Mouse (Mus musculus): ENCODE results near the gene Usp12. TPM values are rescaled to one million over a fixed set of nuclear protein-coding genes. Genes with fewer than 3 reads are reported as not detected.

Gene Usp12
- 10 to 100 TPM; 16.8 to 17.2 TPM for total RNA-seq (2021)
- polyA plus RNA-seq (2012; rRNA removed): 6.0 and 12.4 TPM in 2 replicates
- long read RNA-seq, full-length matches to known transcripts: 5 of 10 reads
- long read RNA-seq, partial matches to known transcripts: 3 of 10 reads
- long read RNA-seq, other reads (novel, unspliced or antisense): 2 of 10 reads

- H3K4me1 ChIP-seq (ENCODE audit: control insufficient read depth, insufficient read depth, low read length): peaks cover 11% of the 10 kb centered on the region
- under 1% methylated on average over 36 of the region's 51 CpGs for WGBS
- H3K9ac ChIP-seq (ENCODE audit: low read depth, low read length): peak within 1 kb of the TSS; percentile 86
- H3K27ac ChIP-seq: peak within 1 kb of the TSS; percentile 82
- H3K27me3 ChIP-seq (ENCODE audit: control insufficient read depth, insufficient read depth, low read length): no peaks in the 10 kb centered on the region
- peak within 1 kb of the TSS; percentile 66 for H3K4me3 ChIP-seq
- peak; percentile 52; the same call in 1 of the 2 replicates for TF ChIP-seq EP300 (IDR thresholded peaks at IDR 0.05; ENCODE audit: insufficient read depth, low read depth, low read length)
- TF ChIP-seq POLR2A (IDR thresholded peaks at IDR 0.05; ENCODE audit: insufficient read depth, low read depth, low read length): no peak
- H3K36me3 ChIP-seq (ENCODE audit: control insufficient read depth, insufficient read depth, low read length): no peaks in the 10 kb centered on the region
- DNase-seq: peak; percentile 99 to 100
- intact Hi-C loops (cut with DNase I): loop anchor here (2.0 to 5.0 kb wide), 3 partner anchors 24 to 63 kb away; partner anchors contain the start of gene Rpl21
- H3K79me2 ChIP-seq (replicated peaks; ENCODE audit: control insufficient read depth, insufficient read depth, low read length): peaks cover 6% of the 10 kb centered on the region
Observed at GRCm38 (mm10) chr5:146794853-146795252, at the start of gene Usp12. Usp12 (minus strand) TSS chr5:146795006.

- intact Hi-C loops (cut with DNase I): loop anchor here (2.0 to 10.0 kb wide), 2 partner anchors 120 to 138 kb away; partner anchors contain the start of gene Mtif3
- 24% methylated on average over 6 of the region's 6 CpGs for WGBS
Observed at GRCm38 (mm10) chr5:146844301-146844941, 49.6 kb upstream of the Usp12 start.

GRCm38 (mm10) chr5:146841996-146842395 lies 47.2 kb upstream of the Usp12 start:
- H3K36me3 ChIP-seq (ENCODE audit: control insufficient read depth, insufficient read depth, low read length): no peaks in the 10 kb centered on the region; the same call in 1 of the 2 replicates
- H3K27ac ChIP-seq: no peak overlapping the region
- no peak for DNase-seq
- no peaks in the 10 kb centered on the region for H3K79me2 ChIP-seq (replicated peaks; ENCODE audit: control insufficient read depth, insufficient read depth, low read length)
- 72% methylated on average over 4 of the region's 4 CpGs for WGBS
- TF ChIP-seq POLR2A (IDR thresholded peaks at IDR 0.05; ENCODE audit: insufficient read depth, low read depth, low read length) (no peak), EP300 (IDR thresholded peaks at IDR 0.05; ENCODE audit: insufficient read depth, low read depth, low read length) (no peak), CTCF (IDR thresholded peaks at IDR 0.05) (no peak)
- peaks cover 5% of the 10 kb centered on the region for H3K4me1 ChIP-seq (ENCODE audit: control insufficient read depth, insufficient read depth, low read length)
- H3K27me3 ChIP-seq (ENCODE audit: control insufficient read depth, insufficient read depth, low read length): no peaks in the 10 kb centered on the region
- H3K9ac ChIP-seq (ENCODE audit: low read depth, low read length): no peak overlapping the region
- intact Hi-C loops (cut with DNase I): loop anchor here (10.0 kb wide), 1 partner anchor 123 kb away; the partner anchor contains the start of gene Mtif3
- H3K4me3 ChIP-seq: no peak overlapping the region

More at GRCm38 (mm10) chr5:146844301-146844941, 49.6 kb upstream of the Usp12 start:
- no peak for DNase-seq
- H3K79me2 ChIP-seq (replicated peaks; ENCODE audit: control insufficient read depth, insufficient read depth, low read length): no peaks in the 10 kb centered on the region
- peaks cover 5% of the 10 kb centered on the region for H3K4me1 ChIP-seq (ENCODE audit: control insufficient read depth, insufficient read depth, low read length)
- peak overlapping the region; percentile 65 for H3K27ac ChIP-seq
- no peaks in the 10 kb centered on the region for H3K27me3 ChIP-seq (ENCODE audit: control insufficient read depth, insufficient read depth, low read length)
- H3K9ac ChIP-seq (ENCODE audit: low read depth, low read length): peak overlapping the region; percentile 49
- peak; percentile 60 for TF ChIP-seq CTCF (IDR thresholded peaks at IDR 0.05)
- TF ChIP-seq EP300 (IDR thresholded peaks at IDR 0.05; ENCODE audit: insufficient read depth, low read depth, low read length): no peak
- no peak for TF ChIP-seq POLR2A (IDR thresholded peaks at IDR 0.05; ENCODE audit: insufficient read depth, low read depth, low read length)
- H3K4me3 ChIP-seq: peak overlapping the region; percentile 58
- H3K36me3 ChIP-seq (ENCODE audit: control insufficient read depth, insufficient read depth, low read length): no peaks in the 10 kb centered on the region

GRCm38 (mm10) chr5:146841301-146841700 lies 46.5 kb upstream of the Usp12 start:
- no peak overlapping the region for H3K9ac ChIP-seq (ENCODE audit: low read depth, low read length)
- no peaks in the 10 kb centered on the region for H3K27me3 ChIP-seq (ENCODE audit: control insufficient read depth, insufficient read depth, low read length)
- 81% methylated on average over 5 of the region's 5 CpGs for WGBS
- no peaks in the 10 kb centered on the region for H3K79me2 ChIP-seq (replicated peaks; ENCODE audit: control insufficient read depth, insufficient read depth, low read length)
- H3K27ac ChIP-seq: no peak overlapping the region
- H3K4me1 ChIP-seq (ENCODE audit: control insufficient read depth, insufficient read depth, low read length): peaks cover 5% of the 10 kb centered on the region
- DNase-seq: no peak
- no peak overlapping the region for H3K4me3 ChIP-seq
- intact Hi-C loops (cut with DNase I): loop anchor here (10.0 kb wide), 1 partner anchor 124 kb away; the partner anchor contains the start of gene Mtif3
- TF ChIP-seq EP300 (IDR thresholded peaks at IDR 0.05; ENCODE audit: insufficient read depth, low read depth, low read length): no peak
- peaks cover under 1% of the 10 kb centered on the region; the same call in 1 of the 2 replicates for H3K36me3 ChIP-seq (ENCODE audit: control insufficient read depth, insufficient read depth, low read length)

- H3K36me3 ChIP-seq (ENCODE audit: control insufficient read depth, insufficient read depth, low read length): peaks cover 4% of the 10 kb centered on the region; the same call in 1 of the 2 replicates
- peaks cover 2% of the 10 kb centered on the region for H3K4me1 ChIP-seq (ENCODE audit: control insufficient read depth, insufficient read depth, low read length)
- intact Hi-C loops (cut with DNase I): loop anchor here (10.0 kb wide), 1 partner anchor 124 kb away; the partner anchor contains the start of gene Mtif3
- H3K4me3 ChIP-seq: no peak overlapping the region
- no peaks in the 10 kb centered on the region for H3K79me2 ChIP-seq (replicated peaks; ENCODE audit: control insufficient read depth, insufficient read depth, low read length)
- no peak overlapping the region for H3K9ac ChIP-seq (ENCODE audit: low read depth, low read length)
- no peak for DNase-seq
- WGBS: 68% methylated on average over 4 of the region's 4 CpGs
- H3K27ac ChIP-seq: no peak overlapping the region
- TF ChIP-seq EP300 (IDR thresholded peaks at IDR 0.05; ENCODE audit: insufficient read depth, low read depth, low read length): no peak
- no peak for TF ChIP-seq CTCF (IDR thresholded peaks at IDR 0.05)
- TF ChIP-seq POLR2A (IDR thresholded peaks at IDR 0.05; ENCODE audit: insufficient read depth, low read depth, low read length): no peak
- no peaks in the 10 kb centered on the region for H3K27me3 ChIP-seq (ENCODE audit: control insufficient read depth, insufficient read depth, low read length)
Observed at GRCm38 (mm10) chr5:146840422-146840821, 45.6 kb upstream of the Usp12 start.

- DNase-seq: no peak
- no peak overlapping the region for H3K4me3 ChIP-seq
- H3K36me3 ChIP-seq (ENCODE audit: control insufficient read depth, insufficient read depth, low read length): peaks cover 6% of the 10 kb centered on the region; the same call in 1 of the 2 replicates
- WGBS: 69% methylated on average over 5 of the region's 5 CpGs
- H3K79me2 ChIP-seq (replicated peaks; ENCODE audit: control insufficient read depth, insufficient read depth, low read length): no peaks in the 10 kb centered on the region
- H3K9ac ChIP-seq (ENCODE audit: low read depth, low read length): no peak overlapping the region
- peaks cover 2% of the 10 kb centered on the region for H3K4me1 ChIP-seq (ENCODE audit: control insufficient read depth, insufficient read depth, low read length)
- TF ChIP-seq POLR2A (IDR thresholded peaks at IDR 0.05; ENCODE audit: insufficient read depth, low read depth, low read length): no peak
- no peak for TF ChIP-seq EP300 (IDR thresholded peaks at IDR 0.05; ENCODE audit: insufficient read depth, low read depth, low read length)
- no peak for TF ChIP-seq CTCF (IDR thresholded peaks at IDR 0.05)
- no peaks in the 10 kb centered on the region for H3K27me3 ChIP-seq (ENCODE audit: control insufficient read depth, insufficient read depth, low read length)
- no peak overlapping the region for H3K27ac ChIP-seq
- intact Hi-C loops (cut with DNase I): loop anchor here (10.0 kb wide), 3 partner anchors 65 to 235 kb away; partner anchors contain the start of genes Lnx2, Mtif3 and Polr1d
Observed at GRCm38 (mm10) chr5:146839760-146840159, 45.0 kb upstream of the Usp12 start.
